Mouse (Mus musculus) spleen, adult 2 months (tissue): ENCODE results near the gene Tldc2.

Experiments used
- CTCF ChIP-seq: fragments of 200-500 bp; IDR thresholded peaks from 2 replicates; pipeline ENCODE4 v1.5.1; 2011; ENCODE audit warnings: mild to moderate bottlenecking, inconsistent platforms; ENCODE audit not compliant: insufficient read depth, insufficient read length, insufficient replicate concordance; ENCODE audit errors: extremely low read depth
- POLR2A ChIP-seq: fragments of 200-500 bp; IDR thresholded peaks from 2 replicates; pipeline ENCODE4 v1.6.1; 2011; ENCODE audit warnings: low read depth, low read length, inconsistent platforms

DNA sequence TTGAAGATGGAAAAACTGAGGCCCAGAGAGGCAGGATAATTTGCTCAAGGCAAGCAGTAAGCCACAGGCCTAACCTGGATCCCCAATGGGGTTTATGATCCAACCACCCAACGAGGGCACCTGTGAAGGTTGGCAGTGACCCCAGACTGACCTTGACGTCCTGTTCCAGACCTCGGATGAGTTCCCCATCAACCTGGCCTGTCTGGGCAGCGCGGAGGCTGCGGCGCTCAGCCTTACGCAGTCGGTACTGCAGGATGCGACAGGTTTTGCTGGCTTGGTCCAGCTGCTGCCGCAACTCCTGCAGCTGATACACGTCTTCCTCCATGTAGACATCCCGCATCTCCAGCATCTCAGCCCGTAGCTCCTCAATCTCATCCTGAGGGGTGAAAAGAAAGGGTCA lies 26.8 kb upstream of the Tldc2 start:
- TF ChIP-seq CTCF: no peak
- TF ChIP-seq POLR2A: no peak
